Mouse (Mus musculus) yolk sac, embryonic 10.5 days (tissue): ENCODE measurements around the gene Camk2d.

Source experiments
- DNase-seq: peaks from one replicate; pipeline ENCODE4 v3.0.0-alpha.2; 2017; ENCODE audit warnings: low spot score

The Camk2d gene

GRCm38 (mm10) chr3:126810372-126811090 is 214.4 kb downstream of the Camk2d start:
- no peak for DNase-seq

GRCm38 (mm10) chr3:126811646-126812045 is 215.5 kb downstream of the Camk2d start:
- DNase-seq, result no peak

DNA sequence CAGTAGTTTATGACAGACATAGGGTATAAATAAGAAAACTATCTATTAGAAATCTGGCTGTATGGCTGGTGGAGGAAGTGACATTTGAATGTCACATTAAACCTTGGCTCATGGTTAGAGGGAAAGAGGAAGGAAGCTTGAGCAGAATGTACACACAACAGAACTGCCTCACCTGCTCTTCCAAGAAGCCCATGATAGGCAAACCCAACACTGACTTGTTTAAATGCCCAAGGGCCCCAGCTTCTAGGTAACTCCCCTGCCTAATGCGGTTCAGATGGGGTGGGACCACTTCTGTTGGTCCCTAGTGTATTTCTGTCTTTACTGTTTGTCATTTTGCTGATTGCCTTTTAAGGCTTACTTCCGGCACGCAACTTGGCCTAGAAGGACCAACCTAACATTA is 226.3 kb downstream of the Camk2d start:
- DNase-seq, result no peak

GRCm38 (mm10) chr3:126824930-126825329 is 228.8 kb downstream of the Camk2d start:
- no peak for DNase-seq

DNA sequence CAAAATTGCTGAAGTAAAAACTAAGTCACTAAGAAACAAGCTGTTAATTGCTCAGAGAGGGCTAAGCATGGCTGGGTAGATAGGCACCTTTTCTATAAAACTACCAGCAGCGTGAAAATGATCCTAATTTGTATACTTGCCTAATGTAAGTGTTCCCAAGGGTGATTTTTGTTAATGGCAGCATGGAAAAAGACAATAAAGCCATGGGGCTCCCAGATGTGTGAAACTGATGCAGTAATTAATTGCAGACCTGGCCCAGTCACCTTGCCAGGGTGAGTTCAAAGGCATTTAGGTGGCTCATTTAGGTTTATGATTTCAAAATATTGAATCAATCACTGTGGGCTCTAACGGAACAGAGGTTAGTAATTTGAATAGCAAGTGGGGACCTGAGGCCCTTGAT is 230.1 kb downstream of the Camk2d start:
- no peak for DNase-seq

- DNase-seq, result no peak
Measured at GRCm38 (mm10) chr3:126827900-126828299, 231.8 kb downstream of the Camk2d start.

- DNase-seq, result no peak
Measured at GRCm38 (mm10) chr3:126829817-126830216, 233.7 kb downstream of the Camk2d start.

- peak; percentile 54 for DNase-seq
Measured at GRCm38 (mm10) chr3:126831418-126832138, 235.5 kb downstream of the Camk2d start.

GRCm38 (mm10) chr3:126834641-126835167 is 238.6 kb downstream of the Camk2d start:
- no peak for DNase-seq

- no peak for DNase-seq
Measured at GRCm38 (mm10) chr3:126842780-126843179, 246.7 kb downstream of the Camk2d start.

DNA sequence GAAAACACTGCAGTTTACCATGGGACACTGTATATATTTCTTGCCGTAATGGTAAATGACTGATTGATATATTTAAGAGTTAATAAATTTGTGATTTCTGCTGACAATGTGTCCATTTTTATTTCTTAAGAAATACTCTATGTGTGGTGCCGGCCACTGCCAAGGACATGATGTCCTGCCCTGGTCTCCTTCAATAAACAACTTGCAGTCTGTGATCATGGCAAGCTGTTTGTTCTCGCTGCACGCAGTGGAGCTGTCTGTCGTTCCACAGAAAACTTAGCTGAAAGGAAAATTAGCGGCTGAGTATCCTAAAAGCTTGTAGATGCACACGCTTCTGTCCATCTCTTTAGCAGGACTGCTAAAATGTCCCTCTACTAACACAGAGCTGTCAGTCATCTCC is 248.7 kb downstream of the Camk2d start:
- DNase-seq, result no peak

- no peak for DNase-seq
Measured at GRCm38 (mm10) chr3:126848081-126848480, 252.0 kb downstream of the Camk2d start.

DNA sequence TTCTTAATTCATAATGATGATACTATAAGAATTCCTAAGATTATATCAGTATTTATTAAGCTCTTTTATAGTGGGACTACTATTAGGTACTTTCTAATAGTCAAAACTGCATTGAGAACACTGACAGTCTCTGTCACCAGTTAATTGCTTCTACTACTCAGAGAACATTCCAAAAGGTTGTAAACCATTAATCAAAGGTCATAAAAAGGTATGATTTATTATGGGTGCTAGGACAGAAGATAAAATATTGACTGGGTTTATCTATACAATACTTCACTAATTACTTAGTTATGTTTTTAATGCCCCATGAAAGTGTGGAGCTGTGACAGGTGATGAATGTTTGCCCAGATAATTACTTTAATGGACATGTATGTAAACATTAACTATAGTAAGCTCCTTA is 264.3 kb downstream of the Camk2d start:
- no peak for DNase-seq

DNA sequence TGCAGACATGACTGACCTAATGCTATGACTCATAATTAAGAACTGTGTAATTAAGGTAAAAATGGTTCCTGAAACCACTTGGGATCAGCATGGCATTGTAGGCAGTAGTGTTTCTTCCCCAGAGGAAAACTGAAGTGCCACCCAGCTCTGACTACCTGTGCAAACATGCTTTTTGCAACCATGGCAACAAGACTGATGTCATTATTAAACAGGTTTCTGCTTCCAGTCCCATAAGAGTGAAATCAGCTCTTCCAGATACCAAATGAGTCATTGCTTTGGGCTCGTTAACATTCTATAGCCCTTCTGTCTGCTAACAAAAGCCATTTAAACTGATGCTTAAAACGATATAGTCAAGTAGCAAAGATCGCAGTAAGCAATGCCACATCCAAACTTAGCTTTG is 273.5 kb downstream of the Camk2d start:
- no peak for DNase-seq

DNA sequence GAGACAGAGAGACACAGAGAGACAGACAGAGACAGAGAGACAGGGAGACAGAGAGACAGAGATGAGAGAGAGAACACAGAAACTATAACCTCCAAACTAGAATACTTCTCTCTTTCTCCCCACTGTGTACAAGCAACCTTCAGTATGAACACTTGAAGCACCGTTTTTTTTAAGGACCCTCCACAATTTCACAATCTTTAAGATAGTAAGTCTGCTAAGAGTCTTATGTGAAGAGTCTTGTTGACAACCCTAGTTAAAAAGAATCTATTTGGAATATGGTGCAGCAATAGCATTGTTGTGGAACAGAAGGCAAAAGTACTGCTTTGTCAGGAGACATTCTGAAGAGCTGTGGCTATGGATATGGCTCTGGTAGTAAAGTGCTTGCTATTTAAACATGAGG is 274.6 kb downstream of the Camk2d start:
- no peak for DNase-seq

DNA sequence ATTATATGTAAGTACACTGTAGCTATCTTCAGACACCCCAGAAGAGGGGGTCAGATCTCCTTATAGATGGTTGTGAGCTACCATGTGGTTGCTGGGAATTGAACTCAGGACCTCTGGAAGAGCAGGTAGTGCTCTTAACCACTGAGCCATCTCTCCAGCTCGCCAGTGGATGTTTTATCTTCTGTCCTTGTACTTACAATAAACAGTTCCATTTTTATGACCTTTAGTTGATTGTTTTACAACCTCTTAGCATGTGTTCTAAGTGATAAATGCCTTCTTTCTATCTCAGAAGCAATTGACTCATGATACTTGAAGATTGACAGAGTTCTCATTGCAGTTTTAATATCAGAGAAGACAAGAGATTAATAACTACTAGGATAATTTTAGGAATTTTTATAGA is 282.1 kb downstream of the Camk2d start:
- DNase-seq, result no peak

DNA sequence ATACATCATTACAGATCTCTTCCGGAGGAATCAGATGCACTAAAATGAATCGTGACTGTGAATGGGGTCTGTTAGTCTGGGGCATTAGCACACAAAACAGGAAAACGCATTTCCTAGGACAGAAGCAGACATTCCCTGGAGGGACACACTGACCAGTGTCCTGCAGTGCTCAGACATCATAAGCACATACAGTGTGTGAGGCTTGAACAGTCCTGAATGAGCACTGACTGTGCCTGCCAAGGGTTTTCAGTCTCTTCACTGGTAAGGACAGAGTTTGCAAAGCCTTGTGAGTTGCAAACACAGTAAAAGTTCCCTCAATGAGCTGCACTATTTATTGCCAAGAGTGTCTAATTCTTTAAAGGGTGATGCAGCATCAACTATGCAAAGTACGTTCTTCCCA is 290.0 kb downstream of the Camk2d start:
- no peak for DNase-seq

- DNase-seq, result no peak
Measured at GRCm38 (mm10) chr3:126886644-126887043, 290.5 kb downstream of the Camk2d start.
